Mouse (Mus musculus) CH12.LX (cell line): ENCODE data around the gene Vdr. TPM values are rescaled to one million over a fixed set of nuclear protein-coding genes. Genes with fewer than 3 reads are reported as not detected.
A peak's percentile ranks its signal among the peaks of the same experiment; 100 is the strongest.

Source experiments
- DNase-seq: peaks from one replicate; pipeline ENCODE4 v3.0.0-alpha.2; 2013; ENCODE audit errors: extremely low read depth
- H3K27ac ChIP-seq: 2 replicates; pipeline ENCODE4 v1.5.1; 2012; ENCODE audit warnings: low read depth, mild to moderate bottlenecking, control low read depth, moderate library complexity; ENCODE audit not compliant: insufficient read depth
- H3K27me3 ChIP-seq: replicated peaks from 2 replicates; pipeline ENCODE3; 2012; ENCODE audit warnings: inconsistent platforms
- H3K36me3 ChIP-seq, 2 experiments: replicated peaks in 1 of 2; 2 replicates each; pipeline versions ENCODE3 to v1.6.1; 2012; ENCODE audit warnings: inconsistent platforms in 1 of 2, low read length in 1 of 2, mild to moderate bottlenecking in 1 of 2, mixed read lengths in 1 of 2, moderate library complexity in 1 of 2; ENCODE audit not compliant: control insufficient read depth in 1 of 2, insufficient read depth in 1 of 2
- H3K4me1 ChIP-seq, 2 experiments: 2 replicates each; pipeline ENCODE4 v1.6.1; 2012; ENCODE audit warnings: inconsistent platforms in 1 of 2, moderate library complexity in 1 of 2; ENCODE audit not compliant: insufficient read depth in 2 of 2, control insufficient read depth in 1 of 2
- H3K4me2 ChIP-seq: 2 replicates; pipeline ENCODE4 v1.6.1; 2012; ENCODE audit warnings: low read depth, mild to moderate bottlenecking, control low read depth; ENCODE audit not compliant: poor library complexity, insufficient read depth, severe bottlenecking
- H3K4me3 ChIP-seq, 3 experiments: fragments of 150-350 bp in 1 of 3; sonication (generic) in 1 of 3; replicated peaks in 1 of 3; 2 replicates each; pipeline versions ENCODE3 to v1.5.1; 2011 to 2012; ENCODE audit warnings: low read depth in 2 of 3, low read length in 2 of 3, mild to moderate bottlenecking in 2 of 3, moderate library complexity in 2 of 3, control low read depth in 1 of 3, improper control_type of control experiment in 1 of 3, inconsistent platforms in 1 of 3, mixed read lengths in 1 of 3; ENCODE audit not compliant: poor library complexity in 1 of 3
- H3K79me2 ChIP-seq: replicated peaks from 2 replicates; pipeline ENCODE4 v1.6.1; 2012; ENCODE audit warnings: mild to moderate bottlenecking, moderate library complexity; ENCODE audit not compliant: control insufficient read depth, poor library complexity, insufficient read depth, severe bottlenecking; ENCODE audit errors: extremely low read depth
- H3K9ac ChIP-seq: 2 replicates; pipeline ENCODE4 v1.6.1; 2012; ENCODE audit warnings: low read depth, mild to moderate bottlenecking, control low read depth, moderate library complexity; ENCODE audit not compliant: insufficient read depth
- H3K9me3 ChIP-seq: replicated peaks from 2 replicates; pipeline ENCODE3; 2012; ENCODE audit warnings: low read length, inconsistent platforms, mixed read lengths
- BHLHE40 ChIP-seq: IDR thresholded peaks from 2 replicates; pipeline ENCODE4 v1.6.1; 2011; ENCODE audit warnings: mild to moderate bottlenecking, low read depth, low read length, improper control_type of control experiment
- CHD1 ChIP-seq: IDR thresholded peaks from 2 replicates; pipeline ENCODE4 v1.6.1; 2012; ENCODE audit warnings: low read depth, low read length, improper control_type of control experiment, inconsistent platforms
- CHD2 ChIP-seq: IDR thresholded peaks from 2 replicates; pipeline ENCODE4 v1.6.1; 2011; ENCODE audit warnings: low read length, improper control_type of control experiment
- CTCF ChIP-seq, 2 experiments: IDR thresholded peaks in 1 of 2; conservative IDR thresholded peaks in 1 of 2; 2 replicates each; pipeline ENCODE4 v1.5.1; 2011 to 2012; ENCODE audit warnings: low read depth in 2 of 2, low read length in 2 of 2, improper control_type of control experiment in 1 of 2, inconsistent platforms in 1 of 2, mild to moderate bottlenecking in 1 of 2, moderate library complexity in 1 of 2
- E2F4 ChIP-seq: IDR thresholded peaks from 2 replicates; pipeline ENCODE4 v1.6.1; 2011; ENCODE audit warnings: low read depth, low read length, improper control_type of control experiment; ENCODE audit not compliant: insufficient replicate concordance
- ELF1 ChIP-seq: IDR thresholded peaks from 2 replicates; pipeline ENCODE4 v1.6.1; 2014; ENCODE audit warnings: low read depth, mild to moderate bottlenecking, inconsistent platforms, low read length, improper control_type of control experiment
- EP300 ChIP-seq: IDR thresholded peaks from 2 replicates; pipeline ENCODE4 v1.6.1; 2011; ENCODE audit warnings: low read length, improper control_type of control experiment
- ETS1 ChIP-seq: conservative IDR thresholded peaks from 2 replicates; pipeline ENCODE4 v1.6.1; 2012; ENCODE audit warnings: low read depth, mild to moderate bottlenecking, inconsistent platforms, low read length, improper control_type of control experiment, moderate library complexity
- GABPA ChIP-seq: IDR thresholded peaks from 2 replicates; pipeline ENCODE4 v1.6.1; 2012; ENCODE audit warnings: low read depth, low read length, improper control_type of control experiment, inconsistent platforms; ENCODE audit not compliant: insufficient replicate concordance
- HCFC1 ChIP-seq: IDR thresholded peaks from 2 replicates; pipeline ENCODE4 v1.6.1; 2012; ENCODE audit warnings: low read depth, mild to moderate bottlenecking, inconsistent platforms, low read length, improper control_type of control experiment
- IRF4 ChIP-seq: IDR thresholded peaks from 2 replicates; pipeline ENCODE4 v1.6.1; 2014; ENCODE audit warnings: low read depth, mild to moderate bottlenecking, inconsistent platforms, low read length, improper control_type of control experiment
- JUN ChIP-seq: IDR thresholded peaks from 2 replicates; pipeline ENCODE4 v1.6.1; 2011; ENCODE audit warnings: low read depth, mild to moderate bottlenecking, low read length, improper control_type of control experiment, moderate library complexity; ENCODE audit not compliant: insufficient read depth
- JUND ChIP-seq: conservative IDR thresholded peaks from 2 replicates; pipeline ENCODE4 v1.6.1; 2011; ENCODE audit warnings: low read depth, low read length, improper control_type of control experiment
- KAT2A ChIP-seq: IDR thresholded peaks from 2 replicates; pipeline ENCODE4 v1.6.1; 2012; ENCODE audit warnings: low read length, improper control_type of control experiment, inconsistent platforms; ENCODE audit not compliant: insufficient replicate concordance
- MAFK ChIP-seq: IDR thresholded peaks from 2 replicates; pipeline ENCODE4 v1.6.1; 2011; ENCODE audit warnings: low read length, improper control_type of control experiment; ENCODE audit not compliant: insufficient replicate concordance
- MAX ChIP-seq: IDR thresholded peaks from 2 replicates; pipeline ENCODE4 v1.6.1; 2011; ENCODE audit warnings: low read length, improper control_type of control experiment
- MAZ ChIP-seq: IDR thresholded peaks from 2 replicates; pipeline ENCODE4 v1.6.1; 2012; ENCODE audit warnings: low read depth, mild to moderate bottlenecking, inconsistent platforms, low read length, improper control_type of control experiment, moderate library complexity
- MEF2A ChIP-seq: IDR thresholded peaks from 2 replicates; pipeline ENCODE4 v1.6.1; 2014; ENCODE audit warnings: low read depth, mild to moderate bottlenecking, inconsistent platforms, low read length, improper control_type of control experiment, borderline replicate concordance
- MXI1 ChIP-seq: IDR thresholded peaks from 2 replicates; pipeline ENCODE4 v1.6.1; 2011; ENCODE audit warnings: mild to moderate bottlenecking, low read depth, low read length, improper control_type of control experiment
- MYC ChIP-seq: IDR thresholded peaks from 2 replicates; pipeline ENCODE4 v1.6.1; 2011; ENCODE audit warnings: low read depth, mild to moderate bottlenecking, improper control_type of control experiment, low read length
- NELFE ChIP-seq: IDR thresholded peaks from 2 replicates; pipeline ENCODE4 v1.6.1; 2011; ENCODE audit warnings: low read depth, low read length, improper control_type of control experiment
- NRF1 ChIP-seq: IDR thresholded peaks from 2 replicates; pipeline ENCODE4 v1.6.1; 2014; ENCODE audit warnings: low read depth, mild to moderate bottlenecking, inconsistent platforms, low read length, improper control_type of control experiment, moderate library complexity
- PAX5 ChIP-seq: IDR thresholded peaks from 2 replicates; pipeline ENCODE4 v1.6.1; 2012; ENCODE audit warnings: low read length, inconsistent platforms, mixed read lengths
- POLR2A ChIP-seq: IDR thresholded peaks from 2 replicates; pipeline ENCODE4 v1.6.1; 2011; ENCODE audit warnings: low read depth, mild to moderate bottlenecking, improper control_type of control experiment, low read length
- POLR2AphosphoS2 ChIP-seq: IDR thresholded peaks from 2 replicates; pipeline ENCODE4 v1.6.1; 2011; ENCODE audit warnings: low read depth, low read length, improper control_type of control experiment
- RAD21 ChIP-seq: IDR thresholded peaks from 2 replicates; pipeline ENCODE4 v1.6.1; 2011; ENCODE audit warnings: low read depth, mild to moderate bottlenecking, low read length, improper control_type of control experiment, moderate library complexity
- RCOR1 ChIP-seq: conservative IDR thresholded peaks from 2 replicates; pipeline ENCODE4 v1.6.1; 2012; ENCODE audit warnings: low read depth, mild to moderate bottlenecking, inconsistent platforms, low read length, improper control_type of control experiment
- SIN3A ChIP-seq: IDR thresholded peaks from 2 replicates; pipeline ENCODE4 v1.6.1; 2012; ENCODE audit warnings: low read length, improper control_type of control experiment, inconsistent platforms
- SMC3 ChIP-seq: IDR thresholded peaks from 2 replicates; pipeline ENCODE4 v1.6.1; 2011; ENCODE audit warnings: low read depth, low read length, improper control_type of control experiment
- TBP ChIP-seq: conservative IDR thresholded peaks from 2 replicates; pipeline ENCODE4 v1.6.1; 2011; ENCODE audit warnings: low read depth, low read length, improper control_type of control experiment
- TCF12 ChIP-seq: IDR thresholded peaks from 2 replicates; pipeline ENCODE4 v1.6.1; 2014; ENCODE audit warnings: low read depth, mild to moderate bottlenecking, inconsistent platforms, low read length, improper control_type of control experiment
- UBTF ChIP-seq: IDR thresholded peaks from 2 replicates; pipeline ENCODE4 v1.6.1; 2012; ENCODE audit warnings: low read depth, mild to moderate bottlenecking, inconsistent platforms, low read length, improper control_type of control experiment, moderate library complexity
- USF1 ChIP-seq: IDR thresholded peaks from 2 replicates; pipeline ENCODE4 v1.6.1; 2014; ENCODE audit warnings: low read depth, mild to moderate bottlenecking, inconsistent platforms, low read length, improper control_type of control experiment
- USF2 ChIP-seq: conservative IDR thresholded peaks from 2 replicates; pipeline ENCODE4 v1.6.1; 2011; ENCODE audit warnings: low read depth, low read length, improper control_type of control experiment
- ZC3H11A ChIP-seq: IDR thresholded peaks from 2 replicates; pipeline ENCODE4 v1.6.1; 2012; ENCODE audit warnings: low read depth, mild to moderate bottlenecking, inconsistent platforms, low read length, improper control_type of control experiment
- ZKSCAN1 ChIP-seq: IDR thresholded peaks from 2 replicates; pipeline ENCODE4 v1.6.1; 2012; ENCODE audit warnings: low read depth, inconsistent platforms, low read length, improper control_type of control experiment, borderline replicate concordance
- ZMIZ1 ChIP-seq: IDR thresholded peaks from 2 replicates; pipeline ENCODE4 v1.6.1; 2012; ENCODE audit warnings: low read depth, mild to moderate bottlenecking, inconsistent platforms, low read length, improper control_type of control experiment
- ZNF384 ChIP-seq: IDR thresholded peaks from 2 replicates; pipeline ENCODE4 v1.6.1; 2012; ENCODE audit warnings: low read depth, low read length, improper control_type of control experiment, inconsistent platforms
- dilution Hi-C: fragments of 300-500 bp; cut with MboI; formaldehyde crosslinking; loops from 2 replicates; pipeline ENCODE4 v1.14.3; 2020; ENCODE audit warnings: low sequenced_read_pairs; ENCODE audit not compliant: extremely low pct_unique_long_range_greater_than_20kb, extremely low pct_ligation_motif_present
- in situ Hi-C: fragments of 300-500 bp; cut with MboI; formaldehyde crosslinking; loops from 3 replicates; pipeline ENCODE4 v1.14.3; 2019; ENCODE audit warnings: low sequenced_read_pairs, low pct_ligation_motif_present, low pct_unique_long_range_greater_than_20kb, mixed read lengths
- polyA plus RNA-seq: library from polyadenylated mRNA; unstranded; fragments of >175 nt; gene quantifications from 2 replicates; pipeline ENCODE4 v1.2.1, GENCODE M21; 2012; ENCODE audit warnings: low read depth; ENCODE audit not compliant: insufficient read length
- total RNA-seq, 2 experiments: library from RNA; depleted of rRNA; stranded (reverse); fragments of 300-350 nt in 1 of 2; fragments of >200 nt in 1 of 2; gene quantifications; 2 replicates each; pipeline ENCODE4 v1.2.3; 2012 to 2014

Vdr gene
- total and polyA plus RNA-seq, 3 experiments = 0.52 to 1.7 (median 0.68) TPM

GRCm38 (mm10) chr15:97822545-97823228 is 87.7 kb downstream of the Vdr start:
- Histone ChIP-seq H3K4me2 (peak overlapping the region; percentile 57), H3K4me3 (no peak overlapping the region), H3K9ac (peak overlapping the region; percentile 48; the same call in 1 of the 2 replicates), H3K79me2 (peaks cover 32% of the 10 kb centered on the region), H3K27me3 (no peaks in the 10 kb centered on the region), H3K4me1 (peaks cover 61 to 91% of the 10 kb centered on the region in 2 experiments), H3K36me3 (peaks cover 5 to 36% of the 10 kb centered on the region in 2 experiments), H3K27ac (peak overlapping the region; percentile 69), H3K9me3 (no peaks in the 10 kb centered on the region)
- dilution Hi-C loops = no loop called here
- TF ChIP-seq CHD2 (peak; percentile 30; the same call in 1 of the 2 replicates), POLR2A (no peak), MAZ (peak; percentile 59; the same call in 1 of the 2 replicates), MAFK (no peak), ETS1 (0 out of 2 replicates have a peak, but pooled peaks have one; percentile 11), SIN3A (peak; percentile 31; the same call in 1 of the 2 replicates), USF1 (no peak), HCFC1 (no peak; the same call in 1 of the 2 replicates), CHD1 (0 out of 2 replicates have a peak, but pooled peaks have one; percentile 68), ELF1 (peak; percentile 38; the same call in 1 of the 2 replicates), TBP (no peak), KAT2A (no peak), ZC3H11A (no peak), IRF4 (no peak), CTCF (conservative IDR thresholded peaks at IDR 0.05 in 1 of 2, IDR thresholded peaks at IDR 0.05 in 1 of 2; ENCODE audit: low read depth in 2 of 2, low read length in 2 of 2) (no peak), MEF2A (no peak), UBTF (no peak), USF2 (no peak), ZKSCAN1 (no peak), RCOR1 (0 out of 2 replicates have a peak, but pooled peaks have one; percentile 29), ZMIZ1 (0 out of 2 replicates have a peak, but pooled peaks have one; percentile 28), GABPA (no peak), E2F4 (no peak), RAD21 (no peak), SMC3 (no peak), EP300 (no peak), JUND (no peak), MYC (no peak), ZNF384 (no peak), BHLHE40 (no peak), MAX (peak; percentile 39), JUN (no peak), PAX5 (no peak), TCF12 (no peak), POLR2AphosphoS2 (0 out of 2 replicates have a peak, but pooled peaks have one; percentile 31), MXI1 (peak; percentile 17; the same call in 1 of the 2 replicates), NRF1 (no peak), NELFE (no peak)
- in situ Hi-C loops = no loop called here
- DNase-seq = no peak
